Mouse (Mus musculus) kidney, adult 9 months (tissue): ENCODE measurements around the gene Amy2a4.
"Not testable (repeated sequence)": the region's sequence is repeated elsewhere in the genome, so short reads cannot be mapped to it uniquely, and the experiment has no call there.

Experiments
- DNase-seq: peaks from one replicate; pipeline ENCODE4 v3.0.0; 2022

Gene Amy2a4

GRCm38 (mm10) chr3:113291349-113291748 is at the start of gene Amy2a4:
TSS of gene Amy2a4 (minus strand) at chr3:113291449.
- DNase-seq: not testable (repeated sequence)

- not testable (repeated sequence) for DNase-seq
Observed at GRCm38 (mm10) chr3:113323952-113324351, 32.7 kb upstream of the Amy2a4 start, which contains the start of gene Amy2a3. TSS of gene Amy2a3 (minus strand) at chr3:113324052.

GRCm38 (mm10) chr3:113312937-113313336 is 21.7 kb upstream of the Amy2a4 start:
- not testable (repeated sequence) for DNase-seq

GRCm38 (mm10) chr3:113280285-113280684 is 11.0 kb downstream of the Amy2a4 start:
- not testable (repeated sequence) for DNase-seq

GRCm38 (mm10) chr3:113279586-113279985 is 11.7 kb downstream of the Amy2a4 start:
- DNase-seq: not testable (repeated sequence)

GRCm38 (mm10) chr3:113258737-113259136 is 32.5 kb downstream of the Amy2a4 start, which contains the start of gene Amy2a5:
TSS of gene Amy2a5 (minus strand) at chr3:113258837.
- DNase-seq: not testable (repeated sequence)
